Mouse (Mus musculus) 3T3-L1 (cell line): Measurements from ENCODE around the gene Syt13.

Experiments
- DNase-seq: peaks from one replicate; pipeline ENCODE4 v3.0.0-alpha.2; 2015; ENCODE audit warnings: low read depth, low spot score

Gene Syt13

DNA sequence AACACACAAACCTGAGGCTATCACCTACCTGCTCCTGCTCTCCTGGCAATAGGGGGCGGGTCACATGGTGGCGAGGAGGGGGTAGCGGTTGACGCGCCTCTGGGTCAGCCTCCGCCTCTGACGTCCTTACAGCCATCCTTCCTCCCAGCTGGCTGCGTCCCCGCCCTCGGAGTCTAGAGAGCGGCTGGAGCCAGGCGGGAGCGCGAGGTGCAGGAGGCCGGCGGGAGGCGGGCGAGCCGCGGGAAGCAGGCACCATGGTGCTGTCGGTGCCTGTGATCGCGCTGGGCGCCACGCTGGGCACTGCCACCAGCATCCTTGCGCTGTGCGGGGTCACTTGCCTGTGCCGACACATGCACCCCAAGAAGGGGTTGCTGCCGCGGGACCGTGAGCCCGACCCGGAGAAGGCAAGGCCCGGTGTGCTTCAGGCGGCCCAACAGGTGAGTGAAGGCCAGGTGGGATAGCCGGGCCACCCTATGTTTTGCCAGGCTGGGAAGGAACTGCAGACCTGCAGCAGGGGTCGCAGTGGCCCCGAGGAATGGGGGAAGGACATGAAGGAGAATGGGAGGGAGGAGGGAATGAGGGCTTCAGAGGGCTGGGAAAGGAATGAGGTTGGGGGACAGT is at the start of gene Syt13:
Gene Syt13, plus strand, starts transcription at position 166 of the 621 bp plus-strand sequence.
- no peak for DNase-seq

DNA sequence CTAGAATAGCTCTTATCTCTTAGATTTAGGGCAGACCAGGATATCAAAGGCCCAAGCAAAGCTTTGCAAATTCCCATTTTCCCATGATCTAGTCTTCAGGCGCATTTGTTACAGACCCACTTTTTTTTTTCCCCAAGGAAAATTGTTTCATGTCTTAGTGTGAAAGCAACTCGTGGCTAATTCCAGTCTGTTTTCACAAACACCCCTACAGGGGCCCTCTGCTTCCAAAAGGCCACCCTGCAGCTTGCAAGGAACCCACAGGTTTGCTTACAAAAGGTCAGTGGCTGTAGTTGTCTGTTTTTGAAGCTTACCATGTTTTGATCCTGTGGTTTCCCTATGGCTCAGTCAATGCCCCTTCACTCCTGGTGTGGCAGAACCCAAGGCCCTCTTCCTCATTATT is 48.3 kb upstream of the Syt13 start:
- DNase-seq: no peak

GRCm38 (mm10) chr2:92870139-92870836 is 44.6 kb upstream of the Syt13 start:
- no peak for DNase-seq

DNA sequence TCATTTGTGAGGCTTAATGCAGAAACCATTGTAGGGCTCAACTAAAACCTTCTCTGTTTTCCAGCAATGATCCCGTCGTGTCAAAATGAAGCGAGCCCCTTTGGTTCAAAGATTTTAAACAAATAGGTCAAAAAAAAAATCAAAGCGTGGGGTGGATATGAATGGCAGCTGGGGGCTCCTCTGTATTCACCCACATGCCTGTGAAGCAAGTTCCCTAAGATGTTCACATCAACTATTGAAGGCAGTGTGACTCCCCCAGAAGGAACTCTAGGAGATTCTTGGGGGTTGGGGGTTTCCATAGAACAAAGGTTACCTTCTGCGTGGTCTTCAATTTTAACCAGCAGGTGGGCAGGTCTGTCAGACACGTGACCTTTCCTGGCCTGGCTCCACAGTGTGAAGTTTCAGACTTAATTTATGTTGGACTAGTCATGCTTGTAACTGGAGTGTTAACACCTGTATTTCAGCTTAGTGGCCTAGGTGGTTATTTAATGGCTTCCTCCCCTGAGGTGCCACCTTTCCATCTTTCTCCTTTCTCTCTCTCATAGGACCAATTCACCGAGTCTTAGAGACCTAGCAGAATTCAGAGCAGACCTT is 43.7 kb upstream of the Syt13 start:
- no peak for DNase-seq

DNA sequence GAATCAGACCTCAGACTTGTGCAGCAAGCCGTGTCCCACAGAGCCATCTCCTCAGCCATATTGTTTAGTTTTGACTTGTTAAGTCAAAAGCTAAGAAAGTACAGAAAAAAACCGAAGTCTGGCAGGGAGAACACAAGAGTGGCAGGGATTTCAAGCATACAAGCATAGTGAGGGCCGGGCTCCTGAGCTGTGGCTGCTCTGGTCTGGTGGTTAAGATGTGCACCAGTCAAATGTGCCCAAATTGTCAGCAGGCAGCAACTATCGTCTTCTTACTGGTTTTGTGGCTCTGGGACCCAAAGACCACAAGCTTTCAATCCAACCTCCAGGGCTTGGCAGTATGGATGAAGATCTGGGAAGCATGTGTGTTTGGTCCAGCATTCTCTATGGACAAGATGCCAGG is 42.2 kb upstream of the Syt13 start:
- no peak for DNase-seq

DNA sequence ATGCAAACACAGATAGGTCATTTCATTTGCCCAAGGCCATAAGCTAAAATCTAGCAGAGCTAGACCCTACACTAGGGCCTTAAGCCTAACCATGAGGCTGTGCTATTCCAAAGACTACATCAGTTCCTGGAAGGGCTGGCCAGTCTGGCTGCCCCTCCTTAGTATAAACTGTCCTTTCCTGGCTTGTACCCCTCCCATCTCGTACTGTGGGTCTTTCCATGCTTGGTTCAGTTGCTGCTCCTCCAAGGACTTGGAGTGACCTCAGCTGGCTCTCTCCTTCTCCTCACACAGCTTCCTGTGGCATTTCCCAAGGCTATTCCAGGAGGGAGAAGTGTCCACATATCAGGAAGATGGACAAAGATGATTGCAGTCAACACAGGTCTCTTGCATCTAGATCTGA is 40.3 kb upstream of the Syt13 start:
- no peak for DNase-seq

DNA sequence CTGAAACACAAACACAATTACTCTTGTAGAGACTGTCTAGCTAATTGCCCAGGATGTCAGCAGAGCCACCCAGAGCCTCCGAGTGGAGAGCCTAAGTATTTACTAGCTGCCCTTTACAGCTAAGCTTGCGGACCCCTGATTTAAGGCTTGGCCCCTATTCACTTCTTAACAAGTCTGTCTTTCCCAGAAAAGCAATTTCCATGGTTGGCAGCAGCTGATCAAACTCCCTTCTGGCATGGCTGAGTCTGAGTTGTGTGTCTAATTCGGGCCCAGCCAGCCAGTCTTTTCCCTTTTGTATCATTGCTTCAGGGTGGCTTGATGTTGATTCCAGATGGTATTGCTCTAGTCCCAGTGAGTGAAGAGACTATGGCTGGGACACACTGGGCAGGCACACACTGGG is 37.4 kb upstream of the Syt13 start:
- no peak for DNase-seq

DNA sequence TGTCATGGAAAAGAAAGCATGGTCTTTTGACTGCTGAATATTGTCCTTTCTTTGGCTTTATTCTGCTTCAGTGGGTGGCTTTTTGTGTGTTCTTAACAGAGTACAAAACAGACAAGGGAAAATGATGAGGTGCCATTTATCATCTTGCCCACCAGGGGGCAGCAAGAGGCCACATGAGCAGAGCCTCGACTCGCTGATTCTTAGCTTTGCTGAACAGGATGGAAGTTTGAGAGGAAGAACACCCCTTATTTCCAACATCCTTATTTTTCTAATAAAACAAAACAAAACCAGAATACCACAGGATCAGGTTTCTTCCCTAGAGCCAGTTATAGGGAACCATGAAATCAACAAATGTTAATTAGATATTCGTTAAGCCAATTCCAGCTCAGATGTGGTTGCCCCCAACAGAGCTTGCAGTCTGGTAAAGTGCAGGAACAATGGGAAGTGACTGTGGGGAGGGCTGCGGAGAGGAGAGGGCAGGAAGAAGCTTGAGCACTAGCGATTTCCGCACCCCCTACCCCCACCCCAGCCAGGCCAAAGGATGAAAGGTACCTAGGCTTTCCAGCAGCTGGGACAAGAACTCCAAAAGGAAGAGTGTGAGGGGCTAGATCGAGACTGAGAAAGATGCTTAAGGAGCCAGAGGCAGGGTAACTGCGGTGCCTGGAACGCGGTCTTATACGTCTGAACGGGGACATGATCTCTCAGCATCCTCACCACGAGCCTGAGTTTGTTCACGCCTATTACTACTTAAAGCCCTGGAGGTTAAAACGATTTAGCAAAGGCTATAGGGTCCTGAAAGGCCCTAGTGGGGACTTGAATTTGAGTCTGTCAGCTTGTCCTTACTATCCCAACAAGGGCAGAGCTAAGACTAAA is 31.6 kb upstream of the Syt13 start:
- peak; percentile 79 for DNase-seq

DNA sequence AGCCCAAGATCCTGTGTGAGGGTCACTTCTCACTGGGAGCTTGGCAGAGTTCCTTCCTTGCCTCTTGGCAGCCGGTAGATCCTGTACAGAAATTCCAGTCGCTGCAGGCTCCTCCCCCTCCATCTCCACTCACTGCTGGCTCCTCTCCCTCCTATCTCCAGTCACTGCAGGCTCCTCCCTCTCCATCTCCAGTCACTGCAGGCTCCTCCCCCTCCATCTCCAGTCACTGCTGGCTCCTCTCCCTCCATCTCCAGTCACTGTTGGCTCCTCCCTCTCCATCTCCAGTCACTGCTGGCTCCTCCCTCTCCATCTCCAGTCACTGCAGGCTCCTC is 31.0 kb upstream of the Syt13 start:
- DNase-seq: peak; percentile 52

DNA sequence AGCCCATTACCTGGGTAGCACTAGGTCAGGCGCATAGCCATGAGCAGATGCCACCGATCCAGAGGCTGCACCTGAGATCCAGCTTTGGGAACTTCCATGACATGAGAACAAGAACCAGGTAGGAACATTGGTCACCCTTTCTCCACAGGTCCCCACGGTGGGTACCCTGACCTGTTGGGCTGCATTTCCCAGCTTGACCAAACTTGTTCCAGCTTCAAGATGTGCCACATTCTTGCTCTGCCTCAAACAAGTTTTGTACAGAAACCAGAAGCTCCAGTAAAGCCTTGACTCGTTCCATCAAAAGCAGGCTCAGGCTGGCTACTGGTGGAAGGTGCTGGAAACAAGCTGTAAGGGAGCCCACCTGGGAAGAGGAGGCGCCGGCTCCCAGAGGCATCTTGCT is 29.9 kb upstream of the Syt13 start:
- DNase-seq: no peak

DNA sequence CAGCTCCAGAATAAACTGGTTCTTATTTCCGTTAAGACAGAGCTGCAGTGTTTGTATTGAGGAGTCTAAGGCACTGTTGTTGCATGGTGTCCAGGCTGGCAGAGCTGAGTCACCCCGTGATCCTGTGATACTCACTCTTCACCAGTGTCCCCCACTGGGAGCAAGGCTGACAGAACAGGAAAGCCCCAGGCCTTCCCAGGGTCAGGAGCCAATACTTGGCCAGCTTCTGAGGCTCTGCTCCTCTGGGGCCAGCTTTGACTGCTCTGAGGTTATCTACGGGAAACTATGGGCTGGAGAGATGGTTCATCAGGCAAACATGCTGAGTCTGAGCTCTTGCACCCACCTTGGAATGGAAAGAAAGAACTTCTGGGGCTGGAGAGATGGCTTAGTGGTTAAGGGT is 28.0 kb upstream of the Syt13 start:
- peak; percentile 64 for DNase-seq

DNA sequence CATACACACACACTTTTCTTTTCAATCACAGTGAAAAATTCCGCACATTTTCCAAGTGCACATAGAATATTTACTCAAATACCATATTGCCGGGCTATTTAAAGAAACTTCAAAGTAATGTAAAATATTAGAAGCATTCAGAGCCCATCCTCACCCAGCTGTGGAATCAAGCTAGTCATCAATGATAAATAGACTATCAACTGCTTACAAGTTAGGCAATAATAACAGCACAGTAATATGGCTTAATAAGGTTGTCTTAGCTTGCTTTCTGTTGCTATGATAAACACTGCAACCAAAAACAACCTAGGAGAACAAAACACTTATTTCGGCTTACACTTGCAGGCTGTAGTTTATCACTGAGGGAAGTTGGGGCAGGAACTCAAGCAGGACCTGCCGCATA is 22.4 kb upstream of the Syt13 start:
- DNase-seq: no peak

DNA sequence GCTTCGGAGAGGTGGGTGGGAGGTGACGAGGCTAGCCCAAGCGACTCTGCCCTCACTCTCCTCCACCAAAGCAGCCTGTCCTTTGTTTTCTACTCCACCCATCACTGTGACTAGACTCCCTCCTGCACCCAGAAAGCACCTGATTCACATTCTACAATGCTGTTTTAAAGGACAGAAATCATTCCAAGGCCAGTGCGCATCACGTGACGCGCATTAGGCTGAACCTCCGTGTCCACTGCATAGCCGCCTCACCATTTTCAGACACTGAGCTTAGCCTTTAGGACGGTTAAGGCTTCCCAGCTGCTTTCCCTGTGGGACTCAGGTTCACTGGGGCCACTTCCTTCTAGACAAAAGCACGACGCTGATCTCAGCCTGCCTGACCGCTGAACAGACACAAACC is 11.2 kb upstream of the Syt13 start:
- DNase-seq: no peak

DNA sequence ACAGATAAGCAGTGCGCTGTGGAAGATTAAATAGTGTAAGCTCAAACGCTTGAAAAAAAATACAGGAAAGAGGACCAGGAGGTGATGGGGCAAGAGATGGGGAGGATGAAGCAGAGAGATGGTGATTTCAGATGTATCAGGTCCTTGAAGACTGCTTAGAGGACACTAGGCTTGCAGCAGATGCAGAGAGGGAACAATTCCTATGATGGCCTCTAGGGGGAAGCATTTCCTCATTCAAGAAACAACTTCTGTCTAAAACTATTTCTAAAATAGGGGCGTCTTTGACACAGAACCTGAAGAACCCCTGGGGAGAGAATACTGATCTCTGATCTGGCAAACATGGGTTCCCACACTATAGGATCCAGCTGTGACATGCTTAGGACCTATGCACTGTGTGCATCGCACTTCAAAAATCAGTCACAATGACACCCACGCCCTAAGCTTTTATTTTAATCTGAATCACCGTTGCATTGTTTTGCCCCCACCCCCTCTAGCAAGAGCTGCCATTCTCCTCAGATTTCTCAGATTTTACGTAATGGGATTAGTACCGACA is 10.5 kb upstream of the Syt13 start:
- peak; percentile 81 for DNase-seq

DNA sequence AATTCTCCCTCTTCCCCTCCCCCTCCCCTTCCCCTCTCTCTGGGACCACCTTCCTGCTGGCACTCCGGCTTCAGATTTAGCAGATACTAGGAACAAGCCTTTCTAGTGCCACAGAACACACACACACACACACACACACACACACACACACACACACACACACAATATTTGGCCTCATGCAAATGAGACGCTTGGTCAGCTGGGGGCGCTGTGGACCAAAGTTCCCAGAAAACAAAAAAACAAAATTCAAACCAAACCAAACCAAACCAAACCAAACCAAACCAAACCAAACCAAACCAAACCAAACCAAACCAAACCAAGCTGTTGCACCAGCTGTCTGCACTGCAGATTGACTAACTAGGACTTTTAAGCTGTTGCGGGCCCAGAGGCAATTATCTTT is 4.5 kb upstream of the Syt13 start:
- peak; percentile 53 for DNase-seq

GRCm38 (mm10) chr2:92912312-92912711 is 2.6 kb upstream of the Syt13 start:
- no peak for DNase-seq

DNA sequence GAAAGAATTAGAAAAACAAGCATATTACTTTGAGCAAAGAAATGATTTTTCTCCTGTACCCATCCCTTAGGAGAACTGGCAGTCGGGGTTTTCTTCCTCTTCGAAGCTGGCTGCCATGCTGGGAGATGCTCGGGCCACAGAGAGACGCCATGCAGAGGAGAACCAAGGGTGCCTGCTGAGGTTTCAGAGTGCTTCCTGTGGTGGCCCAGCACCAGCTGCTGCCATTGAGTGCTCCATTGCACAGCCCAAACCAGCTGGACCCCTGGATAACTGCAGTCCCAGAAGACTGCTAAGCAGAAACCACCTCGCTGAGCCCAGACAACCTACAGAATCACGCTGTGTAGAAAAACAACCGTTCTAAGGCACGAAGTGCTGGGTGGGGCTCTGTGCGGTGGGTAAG is 1.6 kb upstream of the Syt13 start:
- DNase-seq: no peak

GRCm38 (mm10) chr2:92915659-92916631 is 1.0 kb downstream of the Syt13 start:
- DNase-seq: peak; percentile 69

DNA sequence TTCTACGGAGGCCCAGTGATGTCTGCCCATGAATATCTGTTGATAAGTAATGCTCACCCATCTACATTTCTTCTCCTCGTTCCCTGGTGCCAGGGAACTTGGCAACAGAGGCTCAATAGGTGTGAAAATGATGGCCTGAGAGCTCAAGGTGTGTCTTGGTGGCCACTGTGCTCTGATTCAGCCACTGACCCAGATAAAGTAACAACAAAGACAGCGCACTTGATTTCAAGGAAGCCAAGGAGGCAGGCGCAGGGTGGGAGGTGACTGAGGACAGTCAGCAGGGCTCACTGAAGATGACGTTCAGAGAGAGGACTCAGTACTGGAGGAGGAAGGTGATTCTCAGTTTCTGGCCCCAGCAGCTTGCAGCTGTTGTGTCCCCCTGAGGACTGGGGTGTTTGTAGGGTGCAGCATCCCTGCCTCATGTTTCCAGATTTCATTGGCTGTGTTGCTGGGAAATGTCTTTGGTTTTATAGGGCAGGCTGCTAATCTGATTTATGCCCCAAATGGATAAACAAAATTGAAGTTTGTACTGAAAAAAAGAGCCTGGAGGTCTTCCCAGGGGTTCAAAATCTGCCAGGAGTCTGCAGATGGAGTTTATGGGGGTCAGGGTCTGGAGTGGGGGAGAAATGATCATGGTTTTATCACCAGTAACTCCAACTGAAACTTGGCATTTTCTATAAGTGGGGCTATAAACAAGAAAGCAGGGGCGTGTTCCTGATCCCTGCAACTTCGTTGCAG is 2.7 kb downstream of the Syt13 start:
- DNase-seq: no peak

- DNase-seq: no peak
Measured at GRCm38 (mm10) chr2:92920709-92921108, 5.8 kb downstream of the Syt13 start.
